Mouse (Mus musculus): Measurements from ENCODE around the gene Dcaf6. TPM values are rescaled to one million over a fixed set of nuclear protein-coding genes. Genes with fewer than 3 reads are reported as not detected.
"Not testable (repeated sequence)": the region's sequence is repeated elsewhere in the genome, so short reads cannot be mapped to it uniquely, and the experiment has no call there.

The Dcaf6 gene
- polyA plus RNA-seq, 1 experiment from 2014 or later = 6.6 TPM

- Histone ChIP-seq H3K36me3 (peaks cover 16% of the 10 kb centered on the region; the same call in 1 of the 2 replicates), H3K4me1 (peaks cover 19% of the 10 kb centered on the region), H3K27ac (peak overlapping the region; percentile 56; the same call in 1 of the 2 replicates)
- not testable (repeated sequence) for H3K9me3 ChIP-seq (replicated peaks); H3K27me3 ChIP-seq (ENCODE audit: low read depth, poor library complexity, severe bottlenecking); DNase-seq (ENCODE audit: low spot score); H3K4me3 ChIP-seq
- WGBS = 93% methylated on average over 17 of the region's 17 CpGs
Observed at GRCm38 (mm10) chr1:165328384-165329289, 131.6 kb downstream of the Dcaf6 start.

GRCm38 (mm10) chr1:165327831-165328230 lies 132.4 kb downstream of the Dcaf6 start:
- Histone ChIP-seq H3K27ac (peak overlapping the region; percentile 56; the same call in 1 of the 2 replicates), H3K4me3 (no peak overlapping the region), H3K36me3 (peaks cover 24% of the 10 kb centered on the region), H3K4me1 (peaks cover 19% of the 10 kb centered on the region), H3K9me3 (replicated peaks) (no peaks in the 10 kb centered on the region), H3K27me3 (ENCODE audit: low read depth, poor library complexity, severe bottlenecking) (no peaks in the 10 kb centered on the region)
- peak; percentile 56 for DNase-seq (ENCODE audit: low spot score)
- WGBS = 41% methylated on average over 5 of the region's 5 CpGs

- DNase-seq (ENCODE audit: low spot score) = no peak
- H3K9me3 ChIP-seq (replicated peaks) = no peaks in the 10 kb centered on the region
- H3K4me3 ChIP-seq = no peak overlapping the region
- WGBS = 48% methylated on average over 2 of the region's 2 CpGs
- peaks cover 19% of the 10 kb centered on the region for H3K4me1 ChIP-seq
- no peaks in the 10 kb centered on the region for H3K27me3 ChIP-seq (ENCODE audit: low read depth, poor library complexity, severe bottlenecking)
- peaks cover 28% of the 10 kb centered on the region for H3K36me3 ChIP-seq
- no peak overlapping the region for H3K27ac ChIP-seq
Observed at GRCm38 (mm10) chr1:165327370-165327769, 132.9 kb downstream of the Dcaf6 start.

GRCm38 (mm10) chr1:165322934-165323333 lies 137.3 kb downstream of the Dcaf6 start:
- no peaks in the 10 kb centered on the region for H3K27me3 ChIP-seq (ENCODE audit: low read depth, poor library complexity, severe bottlenecking)
- no peak for DNase-seq (ENCODE audit: low spot score)
- WGBS = 79% methylated on average over 7 of the region's 7 CpGs
- no peak overlapping the region for H3K27ac ChIP-seq
- H3K4me3 ChIP-seq = no peak overlapping the region
- H3K9me3 ChIP-seq (replicated peaks) = no peaks in the 10 kb centered on the region
- H3K4me1 ChIP-seq = peaks cover 19% of the 10 kb centered on the region
- peaks cover 70% of the 10 kb centered on the region for H3K36me3 ChIP-seq

- peaks cover 78% of the 10 kb centered on the region for H3K36me3 ChIP-seq
- no peak for DNase-seq (ENCODE audit: low spot score)
- no peak overlapping the region for H3K4me3 ChIP-seq
- H3K27me3 ChIP-seq (ENCODE audit: low read depth, poor library complexity, severe bottlenecking) = no peaks in the 10 kb centered on the region
- no peaks in the 10 kb centered on the region for H3K9me3 ChIP-seq (replicated peaks)
- peaks cover 9% of the 10 kb centered on the region for H3K4me1 ChIP-seq
- no peak overlapping the region for H3K27ac ChIP-seq
- 93% methylated on average over 7 of the region's 7 CpGs for WGBS
Observed at GRCm38 (mm10) chr1:165321891-165322290, 138.4 kb downstream of the Dcaf6 start.

GRCm38 (mm10) chr1:165321393-165321861 lies 138.8 kb downstream of the Dcaf6 start:
- WGBS = 87% methylated on average over 13 of the region's 13 CpGs
- Histone ChIP-seq H3K9me3 (replicated peaks) (no peaks in the 10 kb centered on the region), H3K4me3 (no peak overlapping the region), H3K4me1 (peaks cover 9% of the 10 kb centered on the region), H3K27me3 (ENCODE audit: low read depth, poor library complexity, severe bottlenecking) (no peaks in the 10 kb centered on the region), H3K36me3 (peaks cover 80% of the 10 kb centered on the region), H3K27ac (no peak overlapping the region)
- no peak for DNase-seq (ENCODE audit: low spot score)

- 35% methylated on average over 10 of the region's 10 CpGs for WGBS
- Histone ChIP-seq H3K27me3 (ENCODE audit: low read depth, poor library complexity, severe bottlenecking) (no peaks in the 10 kb centered on the region), H3K4me3 (no peak overlapping the region), H3K4me1 (peaks cover 11% of the 10 kb centered on the region), H3K27ac (peak overlapping the region; percentile 10; the same call in 1 of the 2 replicates), H3K36me3 (peaks cover 75% of the 10 kb centered on the region), H3K9me3 (replicated peaks) (no peaks in the 10 kb centered on the region)
- DNase-seq (ENCODE audit: low spot score) = peak; percentile 79
Observed at GRCm38 (mm10) chr1:165320141-165320934, 139.9 kb downstream of the Dcaf6 start.

- Histone ChIP-seq H3K36me3 (peaks cover 73% of the 10 kb centered on the region), H3K4me1 (peaks cover 11% of the 10 kb centered on the region), H3K27ac (peak overlapping the region; percentile 36; the same call in 1 of the 2 replicates), H3K9me3 (replicated peaks) (no peaks in the 10 kb centered on the region), H3K27me3 (ENCODE audit: low read depth, poor library complexity, severe bottlenecking) (no peaks in the 10 kb centered on the region), H3K4me3 (no peak overlapping the region)
- no peak for DNase-seq (ENCODE audit: low spot score)
- 41% methylated on average over 11 of the region's 11 CpGs for WGBS
Observed at GRCm38 (mm10) chr1:165316361-165316760, 143.9 kb downstream of the Dcaf6 start.

GRCm38 (mm10) chr1:165308180-165308579 lies 152.1 kb downstream of the Dcaf6 start:
- Histone ChIP-seq H3K4me3 (no peak overlapping the region), H3K4me1 (no peaks in the 10 kb centered on the region), H3K36me3 (peaks cover 68% of the 10 kb centered on the region), H3K27me3 (ENCODE audit: low read depth, poor library complexity, severe bottlenecking) (no peaks in the 10 kb centered on the region), H3K27ac (no peak overlapping the region), H3K9me3 (replicated peaks) (no peaks in the 10 kb centered on the region)
- DNase-seq (ENCODE audit: low spot score) = no peak
- 85% methylated on average over 11 of the region's 11 CpGs for WGBS

- no peak overlapping the region for H3K4me3 ChIP-seq
- H3K9me3 ChIP-seq (replicated peaks) = no peaks in the 10 kb centered on the region
- 93% methylated on average over 7 of the region's 7 CpGs for WGBS
- H3K36me3 ChIP-seq = peaks cover 36% of the 10 kb centered on the region
- H3K27ac ChIP-seq = no peak overlapping the region
- DNase-seq (ENCODE audit: low spot score) = no peak
- H3K4me1 ChIP-seq = no peaks in the 10 kb centered on the region
- H3K27me3 ChIP-seq (ENCODE audit: low read depth, poor library complexity, severe bottlenecking) = no peaks in the 10 kb centered on the region
Observed at GRCm38 (mm10) chr1:165304341-165304740, 155.9 kb downstream of the Dcaf6 start.

GRCm38 (mm10) chr1:165303209-165303608 lies 157.1 kb downstream of the Dcaf6 start:
- Histone ChIP-seq H3K36me3 (peaks cover 25% of the 10 kb centered on the region), H3K27me3 (ENCODE audit: low read depth, poor library complexity, severe bottlenecking) (no peaks in the 10 kb centered on the region), H3K4me1 (no peaks in the 10 kb centered on the region), H3K27ac (no peak overlapping the region), H3K4me3 (no peak overlapping the region), H3K9me3 (replicated peaks) (no peaks in the 10 kb centered on the region)
- no peak for DNase-seq (ENCODE audit: low spot score)
- 91% methylated on average over 6 of the region's 6 CpGs for WGBS

- H3K4me1 ChIP-seq = no peaks in the 10 kb centered on the region
- peaks cover 19% of the 10 kb centered on the region for H3K36me3 ChIP-seq
- no peak for DNase-seq (ENCODE audit: low spot score)
- no peaks in the 10 kb centered on the region for H3K9me3 ChIP-seq (replicated peaks)
- WGBS = 91% methylated on average over 13 of the region's 13 CpGs
- H3K4me3 ChIP-seq = no peak overlapping the region
- H3K27ac ChIP-seq = no peak overlapping the region
- no peaks in the 10 kb centered on the region for H3K27me3 ChIP-seq (ENCODE audit: low read depth, poor library complexity, severe bottlenecking)
Observed at GRCm38 (mm10) chr1:165302455-165303208, 157.6 kb downstream of the Dcaf6 start.
